Mouse (Mus musculus) embryo, embryonic 9.5 days (tissue): Measurements from ENCODE around the gene Fam90a1a.
"Not testable (repeated sequence)": the region's sequence is repeated elsewhere in the genome, so short reads cannot be mapped to it uniquely, and the experiment has no call there.

ENCODE experiments used
- DNase-seq: peaks from one replicate; pipeline ENCODE4 v3.0.0-alpha.2; 2017; ENCODE audit errors: extremely low spot score

Gene Fam90a1a

DNA sequence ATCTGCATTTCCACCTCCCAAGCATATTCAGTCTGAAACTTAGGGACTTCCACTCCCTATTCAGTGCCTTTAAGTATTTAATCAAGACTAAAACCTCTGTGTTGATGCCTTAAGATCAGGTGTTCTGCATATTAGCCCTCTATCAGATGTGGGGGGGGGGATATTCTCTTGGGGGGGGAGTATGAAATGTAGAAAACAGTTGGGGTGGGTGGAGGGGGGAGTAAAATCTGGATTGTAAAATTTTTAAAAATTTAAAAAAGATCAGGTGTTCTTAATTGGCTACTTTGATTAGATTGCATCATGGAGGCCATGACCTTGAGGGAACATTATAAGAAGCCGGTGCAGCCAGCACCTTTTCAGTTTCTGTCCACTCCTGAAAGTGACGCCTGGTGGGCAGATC lies at the start of gene Fam90a1a:
TSS of gene Fam90a1a (plus strand) at position 301 of the 400 bp plus-strand sequence.
- DNase-seq = no peak

DNA sequence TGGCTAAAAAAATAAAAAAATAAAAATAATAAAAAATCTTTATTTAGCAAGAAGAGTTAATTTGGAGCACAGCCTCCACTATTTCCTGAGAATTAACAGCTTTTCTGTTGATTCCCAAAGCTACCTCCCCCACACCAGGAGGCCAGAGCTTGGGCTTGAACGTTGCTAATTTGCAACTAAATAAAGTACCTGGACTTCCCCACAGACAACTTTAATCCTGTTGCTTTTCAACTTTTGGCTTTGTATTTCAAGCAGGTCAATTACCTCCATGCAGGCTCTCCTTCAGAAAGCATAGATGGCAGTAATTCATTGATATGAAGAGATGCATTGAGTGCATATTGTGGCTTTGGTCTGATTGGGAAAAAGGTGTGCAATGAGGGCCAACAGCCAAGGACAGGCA lies 46.6 kb upstream of the Fam90a1a start:
- DNase-seq = no peak

DNA sequence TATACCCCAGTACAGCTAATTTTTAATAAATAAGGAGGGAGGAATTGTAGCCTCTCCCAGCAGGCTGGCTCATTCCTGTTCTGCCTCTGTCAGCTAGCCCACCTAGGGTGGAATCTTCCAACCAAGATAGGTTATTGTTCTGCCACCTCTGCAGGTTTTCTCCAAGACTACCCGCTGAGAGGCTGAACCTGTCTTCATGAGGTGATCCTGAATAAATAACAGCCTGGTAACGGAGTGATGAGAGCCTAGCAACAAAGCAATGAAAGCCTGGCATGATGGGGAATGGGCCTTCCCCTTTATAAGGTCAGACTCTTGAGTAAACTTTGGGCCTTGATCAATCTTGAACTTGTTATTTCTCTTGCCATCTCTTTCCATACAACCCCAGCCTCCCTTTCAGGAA lies 46.0 kb upstream of the Fam90a1a start:
- no peak for DNase-seq

DNA sequence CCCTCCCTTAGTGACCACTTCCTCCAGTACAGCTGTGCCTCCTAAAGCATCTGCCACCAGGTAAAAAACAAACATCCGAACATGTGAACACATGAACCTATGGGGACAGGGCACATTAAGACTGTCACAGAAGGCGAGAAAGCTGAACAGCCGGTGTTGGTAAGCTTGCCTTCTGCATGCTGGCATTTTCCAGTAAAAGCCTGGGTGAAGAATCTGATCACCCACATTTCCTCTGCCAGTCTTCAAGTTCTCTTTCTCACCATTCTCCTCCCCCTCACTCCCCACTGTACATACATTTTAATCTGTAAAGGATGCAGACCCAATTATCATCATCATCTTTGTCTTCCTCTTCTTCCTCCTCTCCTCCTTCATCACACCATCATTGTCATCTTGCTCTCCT lies 42.9 kb upstream of the Fam90a1a start:
- DNase-seq = no peak

DNA sequence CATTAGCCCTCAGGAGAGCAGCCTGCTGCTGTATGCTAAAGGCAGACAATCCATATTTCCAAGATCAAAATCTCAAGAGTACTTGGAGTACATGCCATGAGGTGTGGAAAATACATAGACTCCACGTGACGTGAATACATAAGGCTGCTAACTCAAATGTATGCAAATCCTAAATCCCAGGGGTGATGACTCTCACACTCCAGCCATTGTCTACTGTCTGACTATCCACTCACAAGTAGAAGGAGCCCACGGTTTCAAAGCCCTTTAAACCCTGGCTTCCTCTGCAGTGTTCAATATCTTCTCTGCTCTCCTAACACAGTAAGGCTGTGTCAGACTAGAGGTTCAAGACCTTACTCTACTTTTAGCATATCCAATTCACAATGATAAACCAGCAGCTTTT lies 27.8 kb upstream of the Fam90a1a start:
- DNase-seq = not testable (repeated sequence)

DNA sequence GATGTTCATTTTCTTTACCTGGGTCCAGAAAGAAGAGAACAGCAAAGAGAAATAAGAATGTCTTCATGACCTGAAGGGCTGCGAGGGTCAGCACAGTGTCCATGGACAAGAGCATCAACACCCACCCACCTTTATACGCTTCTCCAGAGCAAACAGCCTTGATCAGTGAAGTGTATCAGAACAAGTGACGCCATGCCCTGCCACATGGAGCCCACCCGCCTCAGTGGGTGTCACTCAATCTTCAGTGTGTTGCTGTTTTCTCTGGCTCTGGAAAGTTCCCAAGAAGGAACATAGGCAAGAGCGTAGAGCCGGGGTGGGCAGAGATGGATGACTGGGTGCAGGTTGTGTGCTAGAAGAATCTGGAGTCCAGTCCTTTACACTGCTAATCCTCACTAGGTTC lies 25.9 kb upstream of the Fam90a1a start, which contains the start of gene Defb15:
TSS of gene Defb15 (minus strand) at position 101 of the 400 bp plus-strand sequence.
- no peak for DNase-seq

DNA sequence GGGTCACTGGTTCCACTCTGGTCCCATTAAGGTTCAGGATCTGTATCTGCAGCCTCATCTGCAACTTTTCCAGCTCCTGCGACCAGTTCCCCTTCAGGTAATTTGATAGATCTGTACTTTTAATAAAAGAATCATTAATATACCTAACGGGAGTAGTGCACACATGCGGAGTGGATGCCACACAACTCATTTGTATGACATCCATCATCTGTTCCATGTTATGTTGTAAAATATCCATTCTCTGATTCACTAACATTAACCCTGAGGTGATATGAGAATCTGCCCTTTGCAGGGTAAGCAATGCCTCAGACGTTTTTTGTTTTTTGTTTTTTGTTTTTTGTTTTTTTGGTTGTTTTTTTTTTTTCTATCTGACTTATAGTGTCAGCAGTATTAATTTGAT lies 20.5 kb upstream of the Fam90a1a start, which contains the start of gene Defb35:
TSS of gene Defb35 (plus strand) at position 301 of the 400 bp plus-strand sequence.
- not testable (repeated sequence) for DNase-seq

DNA sequence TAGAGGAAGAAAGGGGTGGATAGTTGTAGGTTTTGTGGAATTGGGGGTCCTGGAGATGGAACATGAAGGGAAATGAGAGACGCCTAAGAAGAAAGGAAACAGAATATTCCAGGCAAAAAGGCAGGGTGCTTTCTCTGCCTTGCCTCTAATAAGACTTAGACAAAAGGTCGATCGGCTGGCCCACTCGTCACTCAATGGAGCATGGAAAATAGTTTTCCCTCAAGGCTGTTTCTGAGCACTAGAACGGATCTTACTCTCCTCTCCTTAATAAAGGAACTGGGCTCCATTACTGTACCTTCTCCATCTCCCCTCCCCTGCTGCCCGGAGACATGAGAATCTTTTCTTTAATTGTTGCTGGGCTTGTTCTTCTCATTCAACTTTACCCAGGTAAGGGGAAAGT lies 12.1 kb upstream of the Fam90a1a start, which contains the start of gene Defb13:
TSS of gene Defb13 (plus strand) at position 301 of the 400 bp plus-strand sequence.
- no peak for DNase-seq

DNA sequence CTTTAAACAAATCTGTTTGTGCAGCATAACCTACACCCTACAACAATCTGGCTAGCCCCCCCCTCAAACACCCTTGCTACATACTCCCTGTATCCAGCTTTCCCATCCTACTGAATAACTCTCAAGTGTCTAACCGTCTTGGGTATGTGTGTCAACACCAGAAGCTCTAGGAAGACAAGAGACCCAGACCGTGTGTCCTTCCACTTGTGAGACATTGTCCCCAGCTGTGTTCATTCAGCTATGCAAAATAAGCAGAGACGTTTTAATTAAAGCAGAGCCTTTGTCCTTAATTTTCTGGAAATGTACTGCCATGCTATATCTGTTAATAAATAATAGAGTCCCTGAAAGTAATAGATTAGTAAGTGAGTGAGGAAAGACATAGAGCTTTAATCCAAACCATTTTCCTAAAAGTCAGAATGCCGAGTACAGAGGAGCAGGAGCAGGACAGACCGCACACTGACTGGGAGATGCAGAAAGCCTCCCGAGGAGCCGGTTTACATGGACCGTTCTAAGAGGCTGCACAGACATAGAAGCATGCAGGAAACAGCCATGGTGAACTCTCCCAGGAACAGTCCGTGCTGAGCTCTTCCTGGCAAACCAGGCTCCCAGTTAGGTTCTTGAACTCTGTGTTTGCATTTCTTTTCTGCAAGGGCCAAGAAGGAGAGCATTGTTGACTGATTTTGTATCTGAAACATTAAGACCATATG lies 11.1 kb upstream of the Fam90a1a start:
- no peak for DNase-seq

DNA sequence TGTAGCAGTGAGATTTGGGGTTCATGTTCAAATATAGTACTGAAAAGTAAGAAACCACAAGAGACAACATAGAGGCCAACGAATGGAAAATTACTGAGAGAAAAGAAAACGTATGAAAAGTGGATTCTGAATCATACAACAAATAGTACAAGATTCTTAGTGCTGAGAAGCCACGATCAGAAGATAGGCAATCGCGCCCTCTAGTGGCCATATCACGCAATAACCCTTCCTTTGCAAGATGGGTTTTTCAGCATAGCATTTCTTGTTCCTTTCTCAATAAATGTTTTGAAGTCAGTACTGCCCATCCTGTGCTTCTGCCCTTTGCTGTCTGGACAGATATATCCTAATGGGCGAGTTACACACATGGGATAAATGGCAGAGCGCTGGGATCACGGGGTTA lies 3.2 kb upstream of the Fam90a1a start:
- DNase-seq = peak; percentile 14

DNA sequence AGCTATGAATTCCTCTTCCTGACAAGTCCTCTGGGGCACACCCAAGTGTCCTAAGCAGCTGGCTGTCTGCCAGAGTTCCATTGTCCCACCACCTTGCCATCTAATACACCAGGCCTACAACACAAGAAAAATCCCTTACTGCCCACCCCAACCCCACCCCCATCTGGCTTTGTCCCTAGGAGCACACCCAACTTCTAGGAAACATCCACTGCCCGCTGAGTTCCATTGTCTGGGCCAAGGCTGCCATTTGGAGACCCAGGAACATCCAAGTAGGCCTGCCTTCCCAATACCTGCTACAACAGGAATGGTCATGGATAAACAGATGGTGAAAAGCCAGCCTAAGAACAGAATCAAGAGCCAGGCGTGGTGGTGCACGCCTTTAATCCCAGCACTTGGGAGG lies 2.2 kb upstream of the Fam90a1a start:
- DNase-seq = no peak

DNA sequence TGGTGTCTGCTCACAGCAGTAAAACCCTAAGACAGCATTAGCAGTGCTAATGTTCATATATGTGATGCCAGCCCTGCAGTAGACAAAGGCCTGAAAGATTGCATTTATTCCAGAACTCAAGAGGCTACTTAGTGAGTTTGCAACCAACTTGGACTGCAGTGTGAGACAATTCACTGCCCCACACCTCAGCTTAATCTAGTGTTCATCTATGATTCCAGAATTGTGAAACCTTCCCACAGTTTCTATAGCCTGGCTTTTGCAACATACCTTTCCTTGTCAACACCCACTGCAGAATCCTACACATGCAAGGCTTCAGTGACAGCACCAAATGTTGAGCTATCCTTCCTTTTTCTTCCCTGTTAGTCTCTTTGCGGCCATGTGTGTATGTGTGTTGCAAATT lies 8.1 kb downstream of the Fam90a1a start:
- no peak for DNase-seq

DNA sequence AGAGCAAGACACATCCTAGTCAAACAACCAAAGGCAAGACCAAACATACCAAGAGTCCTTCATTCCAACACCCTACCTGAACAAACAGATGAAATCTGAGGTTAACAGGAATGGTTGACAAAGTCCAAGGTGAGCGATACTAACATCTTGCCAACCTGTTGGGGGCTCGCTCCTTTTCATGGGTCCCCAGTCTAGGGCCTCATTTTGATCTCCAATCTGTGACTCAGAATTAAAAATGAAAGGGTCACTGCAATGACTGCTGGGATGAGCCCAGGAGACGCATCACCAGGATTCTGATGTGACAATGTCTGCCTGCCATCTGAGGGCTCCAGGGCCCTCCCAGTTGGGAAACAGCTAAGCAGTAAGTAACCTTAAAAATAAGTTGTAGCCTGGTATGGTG lies 11.0 kb downstream of the Fam90a1a start, which contains the start of gene Ccdc70:
TSS of gene Ccdc70 (plus strand) at position 301 of the 400 bp plus-strand sequence.
- no peak for DNase-seq

DNA sequence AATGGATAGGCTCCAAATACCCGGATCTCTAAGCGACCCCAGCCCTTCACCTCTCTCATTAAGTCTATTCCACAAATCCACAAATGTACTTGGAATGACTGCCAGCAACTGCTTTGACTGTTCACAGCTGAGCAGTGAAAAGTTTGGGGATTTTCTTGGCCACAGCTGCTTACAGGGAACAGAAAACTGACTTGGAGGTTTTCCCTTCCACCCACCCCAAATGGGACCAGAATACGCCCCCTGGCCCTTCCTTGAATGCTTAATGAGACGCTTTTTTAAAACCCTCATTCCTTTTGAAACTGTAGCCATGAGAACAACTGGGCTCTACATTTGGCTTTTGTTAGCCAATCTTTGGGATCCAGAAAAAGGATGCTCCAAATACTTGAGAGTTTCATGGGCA lies 19.7 kb downstream of the Fam90a1a start:
- DNase-seq = no peak

DNA sequence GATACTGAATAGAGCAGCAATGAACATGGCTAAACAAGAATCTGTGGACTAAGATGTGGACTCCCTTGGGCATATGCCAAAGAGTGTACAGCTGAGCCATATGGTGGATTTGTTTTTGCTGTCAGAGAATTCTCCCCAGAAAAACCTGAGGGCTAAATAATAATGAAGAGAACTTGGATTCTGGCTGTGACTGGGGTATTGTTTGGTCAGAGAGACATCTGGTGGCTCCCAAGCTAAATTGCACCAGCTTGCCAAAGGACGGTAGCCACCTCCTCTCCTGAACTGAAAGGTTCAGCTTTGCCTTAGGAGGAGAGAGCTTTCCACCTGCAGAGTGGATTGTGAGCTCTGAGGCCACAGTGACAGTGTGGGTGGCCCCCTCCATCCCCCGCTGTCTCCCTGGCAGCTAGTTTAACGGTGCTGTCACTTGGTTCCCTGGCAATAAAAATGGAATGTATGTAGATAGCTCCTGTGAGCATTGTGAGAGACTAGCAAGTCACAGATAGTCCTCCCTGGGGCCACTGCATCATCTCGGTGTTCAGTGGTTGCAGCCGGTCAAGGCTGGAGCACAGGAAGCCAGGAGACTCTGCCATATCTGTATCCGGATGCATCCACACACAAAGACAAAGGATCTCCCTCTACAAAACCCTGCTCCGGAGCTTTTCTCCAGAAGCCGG lies 23.3 kb downstream of the Fam90a1a start:
- DNase-seq = peak; percentile 10

DNA sequence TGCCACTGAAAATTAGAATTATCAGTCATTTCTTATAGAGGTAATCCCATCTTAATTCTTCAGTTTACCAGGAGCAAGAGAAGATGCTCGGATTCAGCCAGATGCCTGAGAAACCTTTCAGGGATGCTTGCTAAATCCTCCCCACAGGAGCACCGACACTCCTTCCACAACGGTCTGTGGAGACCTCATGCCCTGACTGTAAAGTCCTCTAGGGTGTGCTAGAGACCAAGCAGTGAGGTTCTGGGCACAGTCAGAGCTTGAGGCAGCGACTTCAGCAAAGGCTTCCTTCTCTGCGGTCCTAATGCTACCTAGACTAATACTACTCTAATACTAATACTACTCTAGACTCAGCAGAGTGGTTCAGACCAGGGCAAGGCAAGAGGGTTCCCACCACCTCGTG lies 33.7 kb downstream of the Fam90a1a start:
- DNase-seq = peak; percentile 29

DNA sequence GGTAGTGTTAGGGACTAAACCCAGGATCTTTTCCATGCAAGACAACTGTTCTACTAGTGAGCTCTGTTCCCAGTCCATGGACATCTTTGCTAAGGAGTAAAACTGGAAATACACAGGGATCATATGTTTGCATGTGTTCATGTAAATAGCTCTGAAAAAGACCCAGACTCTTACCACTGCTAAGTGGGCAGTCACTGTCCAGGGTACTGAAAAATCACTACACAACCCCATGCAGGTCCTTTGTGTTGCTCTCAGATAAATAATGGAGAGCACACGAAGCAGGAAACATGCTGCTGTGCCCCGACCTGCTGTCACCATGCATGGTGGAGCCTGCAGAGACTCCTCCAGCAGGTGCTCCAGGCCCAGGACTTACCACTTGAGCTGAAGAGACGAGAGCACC lies 36.7 kb downstream of the Fam90a1a start:
- DNase-seq = no peak

DNA sequence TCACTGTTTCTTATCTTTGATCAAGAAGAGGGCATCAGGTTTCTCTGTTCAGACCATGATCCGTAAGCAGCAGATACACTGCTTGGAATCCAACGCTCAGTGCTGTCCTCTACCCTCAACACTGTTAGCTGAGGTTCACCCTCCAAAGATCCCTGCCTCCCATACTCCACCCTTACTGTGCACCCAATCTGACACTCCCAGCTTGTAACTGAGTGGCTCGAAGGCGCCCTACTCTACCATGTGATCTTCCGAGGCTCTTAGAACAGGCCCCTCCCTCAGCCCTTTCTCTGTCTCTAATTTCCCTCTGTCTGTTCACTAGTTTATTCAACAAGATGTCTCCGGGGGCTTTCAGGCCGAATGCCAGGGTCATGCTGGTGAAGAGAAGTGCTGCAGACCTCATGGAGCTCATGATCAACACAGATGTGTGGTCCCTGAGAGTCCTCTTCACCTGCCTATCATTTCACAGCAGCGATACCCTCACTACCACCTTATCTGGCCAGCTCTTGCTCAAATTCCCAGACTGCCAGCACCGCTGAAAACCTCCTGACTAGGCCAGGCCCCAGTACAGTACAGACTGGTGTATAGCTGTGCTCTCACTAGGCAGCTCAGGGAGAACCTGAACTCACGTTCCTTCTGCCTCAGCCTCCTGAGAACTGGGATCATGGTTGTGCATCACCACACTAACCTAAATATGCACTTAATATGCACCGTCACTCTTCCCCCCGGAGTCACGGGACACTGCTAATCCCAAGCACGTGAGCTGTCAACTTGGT lies 46.4 kb downstream of the Fam90a1a start:
- no peak for DNase-seq

DNA sequence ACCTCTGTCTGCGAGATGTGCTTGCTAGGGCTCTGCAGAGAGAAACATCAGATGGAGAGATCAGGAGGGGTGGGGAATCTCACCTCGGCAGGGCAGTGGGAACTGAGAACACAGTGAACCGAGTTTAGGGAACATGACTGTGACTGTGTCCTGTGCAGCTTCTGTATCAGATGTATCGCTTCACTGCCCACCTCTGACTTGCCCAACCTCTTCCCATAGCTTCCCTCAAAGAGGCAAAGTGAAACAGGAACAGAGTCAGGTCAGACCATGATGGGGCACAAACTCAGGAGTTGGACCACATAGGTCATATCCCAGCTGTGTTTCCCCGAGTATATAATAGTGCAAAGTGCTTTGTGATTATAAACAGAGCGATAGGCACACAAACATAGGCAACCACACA lies 47.9 kb downstream of the Fam90a1a start:
- no peak for DNase-seq

DNA sequence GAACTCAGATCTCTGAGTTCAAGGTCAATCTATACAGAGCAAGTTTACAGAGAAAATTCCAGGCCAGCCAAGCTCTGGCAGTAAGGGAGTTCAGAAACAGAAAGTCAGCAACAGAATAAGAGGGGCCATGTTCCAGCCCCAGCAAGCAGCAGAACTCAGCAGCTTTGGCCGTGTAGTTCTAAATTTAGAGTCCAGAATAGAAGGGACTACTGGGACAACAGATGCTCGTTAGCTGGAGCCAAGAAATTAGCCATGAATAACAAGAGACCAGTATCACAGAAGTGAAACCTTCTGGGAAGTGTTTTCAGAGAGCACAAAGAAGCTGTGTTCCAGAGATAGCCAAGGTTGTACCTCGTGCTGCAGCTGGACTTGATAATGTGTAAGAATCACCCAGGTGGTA lies 50.9 kb downstream of the Fam90a1a start:
- no peak for DNase-seq

DNA sequence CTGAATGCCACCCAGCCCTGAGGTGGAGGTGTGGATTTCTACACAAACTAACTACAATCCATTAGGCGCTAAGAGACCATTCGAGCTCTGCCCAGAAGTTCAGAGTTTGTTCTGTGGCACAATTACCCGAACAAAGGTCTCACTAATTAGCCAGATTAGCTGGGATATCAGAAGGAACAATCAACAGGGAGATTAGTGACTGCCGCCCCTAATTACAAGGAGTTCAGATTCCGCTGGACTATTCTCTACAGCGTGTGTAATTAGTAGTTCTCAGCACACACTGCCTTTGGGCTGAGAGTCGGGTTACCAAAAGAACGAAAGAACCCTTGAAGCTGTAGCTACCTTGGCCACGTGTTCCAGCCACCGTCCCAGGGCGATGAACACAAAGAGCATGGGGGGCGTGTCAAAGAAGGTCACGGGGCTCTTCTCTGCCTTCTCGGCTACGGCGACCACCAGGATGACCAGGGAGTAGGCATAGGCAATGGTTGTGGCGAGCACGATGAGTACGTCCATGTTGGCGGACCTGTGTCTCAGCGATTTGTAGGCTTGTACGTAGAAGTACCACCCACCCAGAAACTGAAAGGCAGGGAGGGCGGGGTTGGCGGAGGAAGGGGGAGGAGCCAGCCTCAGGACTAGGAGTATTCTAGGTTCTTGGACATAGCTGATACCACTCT lies 54.7 kb downstream of the Fam90a1a start:
- peak; percentile 12 for DNase-seq
